Mouse (Mus musculus): ENCODE measurements at regions not wholly inside any gene's neighbourhood (a gene's known extent, or its start where the extent isn't known, plus 50 kb on each side); places are given as distances from the start of the nearest gene placed in this dataset.

DNA sequence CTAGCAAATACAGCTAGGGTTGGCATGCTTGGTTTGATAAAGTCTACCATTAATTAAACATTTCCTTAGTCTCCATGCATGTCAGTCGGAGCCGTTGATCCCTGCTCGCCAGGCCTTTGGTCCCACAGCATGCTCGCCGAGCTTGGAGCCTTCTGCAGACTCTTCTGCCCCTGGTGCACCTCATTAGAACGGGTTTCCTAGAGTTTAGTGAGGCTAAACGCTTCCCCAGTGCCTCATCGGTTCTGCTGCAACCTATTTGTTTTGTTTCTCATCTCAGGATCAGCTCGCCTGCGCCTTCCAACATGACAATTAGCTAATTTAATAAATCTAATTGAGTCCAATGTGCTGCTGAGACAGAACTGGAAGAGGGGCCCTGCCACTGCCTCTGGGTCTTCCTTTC lies 107.7 kb upstream of the Tenm3 start:
- H3K4me1 ChIP-seq (replicated peaks), result no peaks in the 10 kb centered on the region
- H3K9ac ChIP-seq, result no peak overlapping the region
- no peaks in the 10 kb centered on the region for H3K27me3 ChIP-seq
- H3K4me2 ChIP-seq, result no peak overlapping the region
- WGBS, result 69% methylated on average over 10 of the region's 10 CpGs
- no peaks in the 10 kb centered on the region for H3K36me3 ChIP-seq
- H3K9me3 ChIP-seq, result no peaks in the 10 kb centered on the region
- no peak for ATAC-seq (ENCODE audit: low FRiP score)
- no peak overlapping the region for H3K4me3 ChIP-seq
- peak overlapping the region; percentile 52; the same call in 1 of the 2 replicates for H3K27ac ChIP-seq

DNA sequence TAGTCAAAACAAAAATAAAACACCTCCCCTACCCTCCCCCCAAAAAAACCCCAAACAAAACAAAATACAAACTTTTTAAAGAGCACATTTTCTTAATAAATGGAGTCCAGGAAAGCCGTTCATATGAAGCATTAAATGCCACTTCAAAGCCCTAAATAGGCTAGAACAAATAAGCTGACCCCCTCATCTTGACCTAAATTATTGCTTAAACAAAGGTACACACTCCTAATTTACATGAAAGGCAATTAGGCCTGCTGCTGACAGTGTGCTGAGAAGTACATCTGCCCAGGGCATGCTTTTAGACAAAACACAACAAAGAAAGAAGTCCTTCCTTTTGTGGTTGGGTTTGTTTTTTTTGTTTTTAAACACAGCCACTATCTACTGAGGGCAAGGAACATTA lies 100.4 kb upstream of the Tenm3 start:
- H3K9ac ChIP-seq, result no peak overlapping the region
- no peak overlapping the region for H3K4me2 ChIP-seq
- no peaks in the 10 kb centered on the region for H3K36me3 ChIP-seq
- H3K4me3 ChIP-seq, result no peak overlapping the region
- no peaks in the 10 kb centered on the region for H3K4me1 ChIP-seq (replicated peaks)
- no peak for ATAC-seq (ENCODE audit: low FRiP score)
- WGBS, result 29% methylated on average over 1 of the region's 1 CpGs
- H3K27me3 ChIP-seq, result no peaks in the 10 kb centered on the region
- H3K9me3 ChIP-seq, result no peaks in the 10 kb centered on the region
- no peak overlapping the region for H3K27ac ChIP-seq

DNA sequence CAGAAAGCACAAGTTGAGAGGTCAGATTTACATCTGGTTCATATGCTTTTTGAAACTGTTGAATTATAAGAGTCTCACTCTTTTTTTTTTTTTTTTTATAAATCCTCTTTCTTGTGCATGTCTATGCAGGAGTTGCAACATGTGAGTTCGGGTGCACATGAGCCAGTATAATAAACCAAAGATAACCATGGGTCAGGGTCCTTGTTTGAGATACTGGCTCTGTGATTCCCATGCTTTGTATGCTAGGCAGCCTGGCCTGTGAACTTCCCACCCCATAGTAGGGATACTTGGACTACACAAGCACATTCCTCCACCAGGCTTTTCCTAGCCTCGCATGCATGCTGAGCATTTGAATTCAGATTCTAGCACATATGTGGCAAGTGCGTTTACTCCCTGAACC lies 93.4 kb upstream of the Tenm3 start:
- Histone ChIP-seq H3K9me3 (no peaks in the 10 kb centered on the region), H3K36me3 (no peaks in the 10 kb centered on the region), H3K27me3 (no peaks in the 10 kb centered on the region), H3K4me1 (replicated peaks) (no peaks in the 10 kb centered on the region), H3K4me3 (no peak overlapping the region), H3K9ac (no peak overlapping the region), H3K27ac (no peak overlapping the region), H3K4me2 (no peak overlapping the region)
- ATAC-seq (ENCODE audit: low FRiP score), result no peak
- WGBS, result 93% methylated on average over 3 of the region's 3 CpGs

DNA sequence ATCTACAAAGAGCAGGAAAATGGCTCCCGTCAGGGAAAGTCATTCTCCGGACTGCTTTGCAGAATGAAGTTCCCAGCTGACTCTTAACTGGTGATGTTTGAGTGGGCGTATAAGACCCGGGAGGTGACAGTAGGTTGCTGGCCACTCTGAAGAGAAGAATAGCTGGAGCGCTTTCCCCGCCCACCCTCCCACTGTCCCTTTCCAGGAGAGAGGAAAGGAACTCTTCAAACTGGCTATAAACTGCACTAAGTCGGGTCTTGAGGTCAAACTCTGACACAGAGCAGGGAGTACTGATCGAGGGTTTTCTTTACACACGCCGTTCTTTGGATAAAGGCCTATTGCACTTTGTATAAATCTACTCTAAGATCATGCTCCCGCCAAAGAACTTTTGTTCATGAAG lies 83.4 kb upstream of the Tenm3 start:
- Histone ChIP-seq H3K9ac (no peak overlapping the region), H3K4me2 (no peak overlapping the region), H3K27ac (no peak overlapping the region), H3K4me1 (replicated peaks) (no peaks in the 10 kb centered on the region), H3K9me3 (no peaks in the 10 kb centered on the region), H3K36me3 (no peaks in the 10 kb centered on the region), H3K27me3 (no peaks in the 10 kb centered on the region), H3K4me3 (no peak overlapping the region)
- no peak for ATAC-seq (ENCODE audit: low FRiP score)
- WGBS, result 71% methylated on average over 11 of the region's 11 CpGs

DNA sequence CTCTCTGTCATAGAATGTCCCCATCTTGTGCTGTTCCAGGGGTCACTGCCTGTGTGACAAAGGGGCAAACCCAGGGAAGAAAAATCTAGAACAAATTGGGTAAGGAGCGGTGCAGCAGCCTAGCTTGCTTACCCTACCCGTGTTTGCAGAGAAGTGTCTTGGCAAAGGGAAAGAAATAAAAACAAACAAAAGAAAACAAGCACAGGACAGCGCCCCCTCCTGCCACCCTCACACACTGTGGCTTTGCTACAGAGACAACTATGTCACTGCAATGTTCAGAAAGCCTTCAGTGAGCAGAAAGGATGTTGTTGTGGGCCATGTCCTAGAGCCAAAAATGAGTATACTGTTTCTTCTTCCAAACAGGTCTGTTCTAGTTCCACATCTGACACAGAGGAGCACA lies 71.5 kb upstream of the Tenm3 start:
- no peaks in the 10 kb centered on the region for H3K36me3 ChIP-seq
- H3K4me3 ChIP-seq, result no peak overlapping the region
- H3K9me3 ChIP-seq, result no peaks in the 10 kb centered on the region
- no peaks in the 10 kb centered on the region for H3K27me3 ChIP-seq
- H3K9ac ChIP-seq, result no peak overlapping the region
- H3K27ac ChIP-seq, result no peak overlapping the region
- no peak overlapping the region for H3K4me2 ChIP-seq
- WGBS, result 55% methylated on average over 3 of the region's 3 CpGs
- ATAC-seq (ENCODE audit: low FRiP score), result no peak
- H3K4me1 ChIP-seq (replicated peaks), result no peaks in the 10 kb centered on the region

DNA sequence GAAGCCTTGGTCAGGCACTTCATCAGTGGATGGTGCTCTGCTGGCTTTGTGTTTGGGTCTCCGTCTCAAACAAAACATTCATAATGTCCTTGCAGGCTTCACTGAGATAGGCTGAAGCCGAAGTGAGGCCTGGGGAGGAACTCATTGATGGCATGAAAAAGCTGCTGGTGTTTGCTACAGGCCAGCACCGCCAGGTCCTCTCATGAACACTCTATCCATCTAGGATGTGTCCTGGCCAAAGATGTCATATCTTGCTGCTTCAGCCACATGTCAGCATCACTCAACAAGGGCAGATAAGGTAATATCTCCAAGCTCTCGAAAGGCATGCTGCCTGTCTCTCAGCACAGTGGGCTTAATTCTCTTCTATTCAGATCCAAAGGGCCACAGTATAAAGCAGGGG lies 69.1 kb upstream of the Tenm3 start:
- no peak overlapping the region for H3K27ac ChIP-seq
- no peak overlapping the region for H3K4me3 ChIP-seq
- no peaks in the 10 kb centered on the region for H3K4me1 ChIP-seq (replicated peaks)
- no peak for ATAC-seq (ENCODE audit: low FRiP score)
- WGBS, result 84% methylated on average over 4 of the region's 4 CpGs
- H3K9ac ChIP-seq, result no peak overlapping the region
- H3K9me3 ChIP-seq, result no peaks in the 10 kb centered on the region
- H3K36me3 ChIP-seq, result no peaks in the 10 kb centered on the region
- no peaks in the 10 kb centered on the region for H3K27me3 ChIP-seq
- no peak overlapping the region for H3K4me2 ChIP-seq

DNA sequence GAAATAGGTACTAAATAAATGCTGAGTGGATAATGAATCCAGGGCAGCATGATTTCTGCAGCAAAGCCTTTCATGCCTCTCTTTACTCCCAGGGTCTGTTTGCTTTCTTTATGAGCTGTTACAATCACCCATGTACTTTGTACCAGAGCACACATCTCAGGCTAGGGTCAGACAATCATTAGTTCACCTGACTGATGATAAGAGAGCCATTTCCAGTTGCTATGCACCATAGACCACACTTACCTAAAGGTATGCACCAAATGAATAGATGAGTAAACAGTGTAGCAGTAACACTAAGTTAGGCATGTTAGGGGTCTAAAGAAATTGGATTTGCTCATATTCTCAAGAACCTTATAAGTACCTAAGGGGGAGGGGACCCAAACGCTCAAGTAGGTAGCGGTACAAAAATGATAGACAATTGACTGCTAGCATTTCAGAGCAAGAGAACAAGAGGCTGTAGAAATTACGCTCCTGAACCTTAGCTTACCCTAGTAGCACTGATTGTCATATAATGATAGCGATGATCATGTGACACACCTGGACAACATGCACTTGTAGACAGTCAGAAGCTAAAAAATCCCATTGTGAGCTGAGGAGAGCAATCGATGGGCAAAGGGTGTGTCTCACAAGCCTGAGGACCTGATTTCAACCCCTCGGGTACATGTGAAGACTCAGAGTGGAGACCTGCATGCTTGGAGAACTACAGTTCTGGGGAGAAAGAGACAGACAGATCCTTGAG lies 58.1 kb upstream of the Tenm3 start:
- no peaks in the 10 kb centered on the region for H3K9me3 ChIP-seq
- ATAC-seq (ENCODE audit: low FRiP score), result no peak
- no peak overlapping the region for H3K9ac ChIP-seq

DNA sequence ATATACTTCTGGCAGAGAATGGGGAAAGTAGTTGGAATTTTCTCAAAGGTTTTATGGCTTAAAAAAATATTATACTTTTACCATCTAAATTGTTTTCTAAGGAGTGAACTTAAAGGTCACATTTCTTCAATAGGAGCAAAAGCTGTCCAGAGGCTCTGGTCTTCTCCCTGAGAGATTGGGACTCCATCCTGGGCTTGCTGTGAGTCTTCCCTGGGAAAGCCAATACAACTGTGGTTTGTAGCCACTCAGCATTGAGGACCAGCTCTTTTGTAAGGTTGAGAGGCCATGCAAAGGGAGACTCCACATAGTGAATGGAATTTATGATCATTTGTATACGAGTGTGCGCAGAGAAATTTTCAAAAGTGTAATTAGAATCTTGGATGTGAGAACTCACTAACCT lies 52.9 kb upstream of the Tenm3 start:
- Histone ChIP-seq H3K27me3 (no peaks in the 10 kb centered on the region), H3K4me2 (no peak overlapping the region), H3K9me3 (no peaks in the 10 kb centered on the region), H3K4me3 (no peak overlapping the region), H3K4me1 (replicated peaks) (no peaks in the 10 kb centered on the region), H3K9ac (no peak overlapping the region), H3K36me3 (no peaks in the 10 kb centered on the region), H3K27ac (no peak overlapping the region)
- WGBS, result 87% methylated on average over 2 of the region's 2 CpGs
- ATAC-seq (ENCODE audit: low FRiP score), result no peak

More for the DNA sequence above, 58.1 kb upstream of the Tenm3 start:
- H3K27me3 ChIP-seq, result no peaks in the 10 kb centered on the region
- no peak overlapping the region for H3K27ac ChIP-seq
- H3K4me3 ChIP-seq, result no peak overlapping the region
- no peaks in the 10 kb centered on the region for H3K36me3 ChIP-seq
- H3K4me2 ChIP-seq, result no peak overlapping the region
- H3K4me1 ChIP-seq (replicated peaks), result no peaks in the 10 kb centered on the region
- WGBS, result 93% methylated on average over 6 of the region's 6 CpGs

DNA sequence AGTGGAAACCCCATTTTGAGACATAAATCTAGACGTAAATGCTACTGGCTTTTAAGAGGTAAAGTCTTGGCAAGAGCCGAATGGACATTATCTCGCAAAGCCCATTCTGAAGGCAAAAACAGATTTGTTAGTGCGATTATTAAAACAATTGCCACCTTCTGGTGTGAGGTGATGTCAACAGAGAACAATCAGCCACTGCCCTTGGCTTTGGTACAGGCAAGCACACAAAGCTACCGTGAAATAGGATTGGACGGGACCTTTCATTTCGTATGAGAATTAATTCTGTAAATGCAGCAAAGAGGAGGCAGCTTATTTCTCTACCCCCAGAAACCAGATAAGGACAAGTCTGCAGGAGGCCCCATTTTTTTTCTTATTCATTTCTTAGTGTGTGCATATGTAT lies 52.5 kb upstream of the Tenm3 start:
- H3K4me2 ChIP-seq, result no peak overlapping the region
- ATAC-seq (ENCODE audit: low FRiP score), result no peak

DNA sequence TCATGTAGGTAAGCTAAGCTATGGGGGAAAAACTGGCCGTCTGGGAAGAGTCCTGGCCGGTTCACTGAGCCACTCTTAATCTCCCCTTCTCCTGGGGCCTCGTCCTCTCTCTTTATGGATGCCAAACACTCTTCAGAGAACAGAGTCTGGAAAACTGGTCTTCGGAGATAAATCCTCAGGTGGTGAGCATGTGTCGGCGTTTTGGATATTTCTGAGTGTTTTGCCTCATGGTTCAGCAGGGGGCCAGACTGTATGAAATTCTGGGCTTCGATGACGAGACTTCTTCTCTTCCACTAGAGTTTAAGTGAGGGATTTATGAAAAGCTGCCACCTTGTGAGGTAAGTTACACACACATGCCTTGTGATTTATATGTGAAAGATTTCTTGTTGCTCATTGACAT lies 51.8 kb upstream of the Tenm3 start:
- Histone ChIP-seq H3K4me1 (replicated peaks) (no peaks in the 10 kb centered on the region), H3K27ac (no peak overlapping the region), H3K4me2 (no peak overlapping the region), H3K4me3 (no peak overlapping the region), H3K27me3 (no peaks in the 10 kb centered on the region), H3K9me3 (no peaks in the 10 kb centered on the region), H3K9ac (no peak overlapping the region), H3K36me3 (no peaks in the 10 kb centered on the region)
- ATAC-seq (ENCODE audit: low FRiP score), result no peak
- WGBS, result 65% methylated on average over 8 of the region's 8 CpGs

More for the DNA sequence above, 52.5 kb upstream of the Tenm3 start:
- no peaks in the 10 kb centered on the region for H3K36me3 ChIP-seq
- H3K9me3 ChIP-seq, result no peaks in the 10 kb centered on the region
- no peak overlapping the region for H3K27ac ChIP-seq
- H3K27me3 ChIP-seq, result no peaks in the 10 kb centered on the region
- no peaks in the 10 kb centered on the region for H3K4me1 ChIP-seq (replicated peaks)
- no peak overlapping the region for H3K9ac ChIP-seq
- WGBS, result 47% methylated on average over 7 of the region's 7 CpGs
- H3K4me3 ChIP-seq, result no peak overlapping the region

Data from hindbrain, embryonic 13.5 days (tissue).